Mouse (Mus musculus) megakaryocyte, embryonic 14.5 days (primary cell): ENCODE data around the gene Igf1r. TPM values are rescaled to one million over a fixed set of nuclear protein-coding genes. Genes with fewer than 3 reads are reported as not detected.

Experiments used
- H3K27me3 ChIP-seq: replicated peaks from 2 replicates; pipeline ENCODE3; 2012; ENCODE audit warnings: inconsistent platforms
- H3K36me3 ChIP-seq: replicated peaks from 2 replicates; pipeline ENCODE3; 2012; ENCODE audit warnings: low read length, inconsistent platforms, mixed read lengths
- H3K4me1 ChIP-seq: 2 replicates; pipeline ENCODE4 v1.6.1; 2012; ENCODE audit warnings: inconsistent platforms
- H3K4me3 ChIP-seq: replicated peaks from 2 replicates; pipeline ENCODE3; 2012; ENCODE audit warnings: moderate library complexity, mild to moderate bottlenecking, inconsistent platforms
- H3K9me3 ChIP-seq: 2 replicates; pipeline ENCODE4 v1.6.1; 2012; ENCODE audit warnings: inconsistent platforms
- FLI1 ChIP-seq: IDR thresholded peaks from 2 replicates; pipeline ENCODE4 v1.6.1; 2012; ENCODE audit warnings: low read length, inconsistent platforms, mixed read lengths
- GATA1 ChIP-seq: IDR thresholded peaks from 3 replicates; pipeline ENCODE4 v1.6.1; 2012; ENCODE audit warnings: mixed read lengths, low read length, inconsistent platforms, borderline replicate concordance
- polyA plus RNA-seq: library from polyadenylated mRNA; stranded (reverse); fragments of >175 nt; gene quantifications from 2 replicates; pipeline ENCODE4 v1.2.3, GENCODE M21; 2012; ENCODE audit warnings: low replicate concordance; ENCODE audit not compliant: insufficient read depth

The Igf1r gene
- polyA plus RNA-seq, 1 experiment: 8.7 TPM

DNA sequence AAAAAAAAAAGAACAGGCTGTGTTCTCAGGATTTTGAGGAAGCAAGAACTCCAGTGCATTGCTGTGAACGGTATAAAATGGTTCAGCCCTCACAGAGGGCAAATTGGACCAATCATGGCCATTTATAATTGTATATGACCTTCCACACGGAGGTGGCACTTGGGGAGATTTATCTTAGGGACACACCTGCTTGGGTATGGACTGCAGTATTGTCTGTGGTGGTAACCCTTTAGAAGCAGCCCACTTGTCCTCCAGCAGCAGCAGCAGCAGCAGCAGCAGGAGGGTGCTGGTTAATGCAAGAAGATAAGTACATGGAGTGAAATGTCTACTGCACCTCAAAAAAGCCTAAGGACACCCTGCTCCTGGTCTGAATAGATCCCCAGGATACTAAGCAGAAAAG is 86.9 kb downstream of the Igf1r start:
- no peaks in the 10 kb centered on the region for H3K9me3 ChIP-seq
- peaks cover 80% of the 10 kb centered on the region for H3K4me1 ChIP-seq
- peaks cover 24% of the 10 kb centered on the region for H3K36me3 ChIP-seq

GRCm38 (mm10) chr7:68044621-68045020 is 92.0 kb downstream of the Igf1r start:
- H3K9me3 ChIP-seq: no peaks in the 10 kb centered on the region
- peaks cover 63% of the 10 kb centered on the region for H3K4me1 ChIP-seq
- H3K4me3 ChIP-seq: no peak overlapping the region
- H3K27me3 ChIP-seq: no peaks in the 10 kb centered on the region
- TF ChIP-seq FLI1 (no peak), GATA1 (no peak)
- H3K36me3 ChIP-seq: peaks cover 26% of the 10 kb centered on the region

More for the DNA sequence above, 86.9 kb downstream of the Igf1r start:
- TF ChIP-seq GATA1 (no peak), FLI1 (no peak)
- no peaks in the 10 kb centered on the region for H3K27me3 ChIP-seq
- no peak overlapping the region for H3K4me3 ChIP-seq

DNA sequence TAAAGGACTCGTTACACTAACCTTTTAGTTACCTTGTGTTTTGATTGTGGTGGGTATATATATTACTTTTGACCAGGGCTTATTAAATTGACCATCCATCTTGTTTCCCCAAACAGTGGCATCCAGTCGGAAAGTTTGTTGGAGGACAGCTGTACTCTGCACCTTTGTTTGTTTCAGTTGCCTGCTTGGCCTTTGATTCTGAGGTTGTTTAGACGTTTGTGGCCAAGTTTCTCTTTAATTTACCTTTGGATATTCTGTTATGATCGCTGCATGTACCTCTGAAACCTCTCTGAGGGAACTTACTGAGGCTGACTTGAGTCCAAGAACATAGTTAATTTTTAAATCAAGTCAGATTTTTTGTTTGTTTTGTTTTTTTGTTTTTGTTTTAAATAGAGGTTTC is 94.5 kb downstream of the Igf1r start:
- Histone ChIP-seq H3K27me3 (no peaks in the 10 kb centered on the region), H3K4me1 (peaks cover 48% of the 10 kb centered on the region), H3K9me3 (no peaks in the 10 kb centered on the region), H3K36me3 (peaks cover 32% of the 10 kb centered on the region), H3K4me3 (no peak overlapping the region)
- TF ChIP-seq GATA1: no peak
- no peak for TF ChIP-seq FLI1

DNA sequence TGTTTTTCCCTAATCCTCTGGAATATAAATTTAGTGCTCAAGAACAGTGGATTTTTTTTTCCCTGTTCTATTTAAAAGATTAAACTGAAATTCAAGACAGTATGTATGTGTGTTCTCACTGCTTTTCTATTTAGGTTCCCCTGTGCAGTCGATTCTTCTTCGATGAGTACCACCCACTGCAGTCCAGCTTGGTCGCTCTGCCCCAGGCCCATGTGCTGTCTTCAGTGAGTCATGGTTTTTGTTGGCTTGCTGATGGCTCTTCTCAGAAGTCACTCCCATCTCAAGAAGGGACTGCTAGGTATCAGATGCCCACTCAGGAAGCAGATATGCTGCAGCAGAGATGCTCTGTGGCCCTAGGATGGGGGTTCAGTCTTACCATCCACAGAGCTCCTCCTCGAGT is 95.9 kb downstream of the Igf1r start:
- Histone ChIP-seq H3K9me3 (no peaks in the 10 kb centered on the region), H3K4me1 (peaks cover 44% of the 10 kb centered on the region), H3K4me3 (no peak overlapping the region), H3K36me3 (peaks cover 35% of the 10 kb centered on the region), H3K27me3 (no peaks in the 10 kb centered on the region)
- TF ChIP-seq FLI1: no peak
- no peak for TF ChIP-seq GATA1

GRCm38 (mm10) chr7:68049048-68049447 is 96.4 kb downstream of the Igf1r start:
- TF ChIP-seq GATA1 (no peak), FLI1 (no peak)
- H3K4me1 ChIP-seq: peaks cover 44% of the 10 kb centered on the region
- no peaks in the 10 kb centered on the region for H3K9me3 ChIP-seq
- no peaks in the 10 kb centered on the region for H3K27me3 ChIP-seq
- H3K4me3 ChIP-seq: no peak overlapping the region
- H3K36me3 ChIP-seq: peaks cover 37% of the 10 kb centered on the region

DNA sequence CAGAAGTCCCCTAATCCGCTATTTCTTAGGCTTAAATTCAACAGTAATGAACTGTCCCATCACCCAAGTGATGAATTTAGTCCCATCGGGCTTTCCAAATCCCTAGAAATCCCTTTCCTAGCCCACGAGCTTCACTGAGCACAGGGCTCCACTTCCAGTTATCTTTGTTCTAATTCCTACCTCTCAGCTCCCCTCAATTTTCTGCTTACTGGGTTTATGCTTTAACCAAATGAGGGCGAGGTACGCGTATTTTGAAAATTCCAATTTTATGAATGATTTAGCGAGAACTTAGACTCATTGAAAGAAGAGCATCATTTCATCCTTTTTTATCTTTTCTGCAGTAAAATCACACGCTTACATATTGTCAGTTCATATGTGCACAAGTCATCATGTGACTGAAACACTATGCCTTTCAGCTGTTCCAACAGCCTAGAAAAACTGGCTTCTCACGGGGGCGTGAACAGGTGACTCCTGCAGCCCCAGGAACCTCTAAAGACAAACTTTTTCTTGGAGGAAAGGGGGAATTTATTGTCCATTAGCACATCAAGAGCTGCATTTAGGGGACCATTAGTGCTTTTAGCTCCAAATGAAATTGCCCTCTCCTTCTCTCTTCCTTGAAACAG is 100.5 kb downstream of the Igf1r start:
- Histone ChIP-seq H3K9me3 (no peaks in the 10 kb centered on the region), H3K27me3 (no peaks in the 10 kb centered on the region), H3K36me3 (peaks cover 40% of the 10 kb centered on the region), H3K4me1 (peaks cover 50% of the 10 kb centered on the region), H3K4me3 (no peak overlapping the region)
- no peak for TF ChIP-seq GATA1
- no peak for TF ChIP-seq FLI1

DNA sequence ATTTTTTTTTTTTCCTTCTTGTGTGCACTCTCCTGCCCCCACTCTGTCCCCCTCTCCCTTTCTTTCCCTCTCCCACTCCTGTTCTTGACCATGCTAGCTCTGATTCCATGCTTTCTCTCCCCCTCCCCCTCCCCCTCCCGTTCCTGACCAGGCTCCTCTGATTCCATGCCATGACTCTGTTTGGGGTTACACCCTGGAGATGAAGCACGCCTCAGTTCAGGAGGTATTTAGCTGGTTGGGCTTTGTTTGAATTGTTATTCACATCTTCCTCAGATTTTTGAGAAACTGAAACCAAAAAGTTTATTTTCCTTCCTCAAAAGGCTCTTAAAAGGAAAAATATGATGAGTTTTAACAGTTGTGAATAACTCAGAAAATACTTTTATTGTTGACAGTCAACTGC is 101.9 kb downstream of the Igf1r start:
- H3K9me3 ChIP-seq: no peaks in the 10 kb centered on the region
- peaks cover 32% of the 10 kb centered on the region for H3K36me3 ChIP-seq
- peaks cover 41% of the 10 kb centered on the region for H3K4me1 ChIP-seq
- H3K4me3 ChIP-seq: no peak overlapping the region
- no peaks in the 10 kb centered on the region for H3K27me3 ChIP-seq
- TF ChIP-seq GATA1 (no peak), FLI1 (no peak)

GRCm38 (mm10) chr7:68054956-68055355 is 102.3 kb downstream of the Igf1r start:
- TF ChIP-seq GATA1 (no peak), FLI1 (no peak)
- no peak overlapping the region for H3K4me3 ChIP-seq
- no peaks in the 10 kb centered on the region for H3K27me3 ChIP-seq
- peaks cover 42% of the 10 kb centered on the region for H3K4me1 ChIP-seq
- peaks cover 33% of the 10 kb centered on the region for H3K36me3 ChIP-seq
- no peaks in the 10 kb centered on the region for H3K9me3 ChIP-seq

DNA sequence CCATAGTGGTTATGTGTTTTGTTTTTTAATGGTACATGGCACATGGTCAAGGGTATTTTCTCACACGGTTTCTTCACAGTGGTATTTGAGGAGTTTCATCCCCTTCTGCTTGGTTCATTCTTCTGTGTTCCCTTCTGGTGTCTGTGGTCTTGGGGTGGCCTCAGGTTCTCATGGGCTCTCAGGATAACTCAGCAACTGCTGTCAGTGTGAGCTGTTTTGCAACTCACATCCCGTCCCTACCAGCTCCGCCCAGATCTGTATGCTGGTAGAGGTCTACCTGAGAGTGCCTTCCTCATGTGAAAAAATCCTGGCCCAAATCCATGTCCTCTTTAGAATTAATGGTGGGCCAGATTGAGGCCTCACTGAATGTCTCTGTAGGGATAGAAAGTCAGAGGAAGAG is 104.4 kb downstream of the Igf1r start:
- no peak for TF ChIP-seq GATA1
- no peak for TF ChIP-seq FLI1
- Histone ChIP-seq H3K4me3 (no peak overlapping the region), H3K9me3 (no peaks in the 10 kb centered on the region), H3K27me3 (no peaks in the 10 kb centered on the region), H3K36me3 (peaks cover 46% of the 10 kb centered on the region), H3K4me1 (peaks cover 46% of the 10 kb centered on the region)

DNA sequence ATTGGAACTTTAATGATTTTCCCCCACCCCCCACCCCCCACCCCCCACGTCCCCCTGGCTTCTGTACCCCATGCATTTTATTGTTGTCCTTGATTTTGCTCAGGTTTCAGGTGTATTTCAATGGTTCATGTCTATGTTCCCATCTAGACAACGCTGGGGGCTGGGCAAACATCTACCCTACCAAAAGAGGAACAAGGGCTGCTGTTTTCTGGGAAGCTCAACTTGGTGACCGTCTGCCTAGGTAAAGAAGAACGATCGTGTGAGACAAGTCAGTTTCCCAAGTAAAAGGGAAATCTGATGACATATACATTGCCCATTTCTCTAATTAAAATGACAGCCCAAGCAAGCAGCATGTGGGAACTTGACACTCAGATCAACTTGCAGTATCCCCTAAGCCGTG is 107.1 kb downstream of the Igf1r start:
- Histone ChIP-seq H3K36me3 (peaks cover 42% of the 10 kb centered on the region), H3K9me3 (no peaks in the 10 kb centered on the region), H3K4me3 (no peak overlapping the region), H3K4me1 (peaks cover 64% of the 10 kb centered on the region), H3K27me3 (no peaks in the 10 kb centered on the region)
- no peak for TF ChIP-seq FLI1
- TF ChIP-seq GATA1: no peak
